In genomic region chr1:191283110-191284040, GRCm38 (mm10) we compare ENCODE assay signal across 17 mouse cellular contexts. TPM values are rescaled to one million over a fixed set of nuclear protein-coding genes. Genes with fewer than 3 reads are reported as not detected.
DNase-seq lines count a peak whose midpoint lies in the region; ATAC-seq and TF ChIP-seq lines count a peak whose summit lies in the region.
"Had no signal": no experiment of that assay in that cellular context is flagged by ENCODE, and none has a peak within 500 bp of the region (broad histone marks: within the 10 kb centered on the region; RNA-seq: fewer than 3 reads in every experiment).

No protein-coding gene starts in this region.

- H3K9ac ChIP-seq in intestine, embryonic 15.5 days = no peak overlapping the region
- no peak overlapping the region for H3K9ac ChIP-seq in liver, postnatal 0 days (replicated peaks)
- H3K9ac ChIP-seq: limb, embryonic 15.5 days; midbrain, embryonic 13.5 days had no signal

- H3K4me3 ChIP-seq in C2C12 (ENCODE audit: insufficient read depth, poor library complexity, severe bottlenecking) = no peak overlapping the region
- no peak overlapping the region for H3K4me3 ChIP-seq in intestine, embryonic 15.5 days (replicated peaks)
- H3K4me3 ChIP-seq in liver, postnatal 0 days (ENCODE audit: low read depth, low read length) = no peak overlapping the region
- H3K4me3 ChIP-seq: heart, embryonic 10.5 days; layer of hippocampus, adult 2 months; limb, embryonic 15.5 days; midbrain, embryonic 13.5 days had no signal

- peak overlapping the region; percentile 81 for H3K27ac ChIP-seq in intestine, embryonic 15.5 days
- H3K27ac ChIP-seq in liver, postnatal 0 days (ENCODE audit: low read depth) = no peak overlapping the region
- H3K27ac ChIP-seq: heart, embryonic 10.5 days; layer of hippocampus, adult 2 months; limb, embryonic 15.5 days; midbrain, embryonic 13.5 days had no signal

- H3K36me3 ChIP-seq in C2C12 (ENCODE audit: control insufficient read depth, insufficient read depth) = no peaks in the 10 kb centered on the region
- no peaks in the 10 kb centered on the region for H3K36me3 ChIP-seq in intestine, embryonic 15.5 days
- H3K36me3 ChIP-seq in liver, postnatal 0 days (replicated peaks; ENCODE audit: insufficient read depth, low read length) = no peaks in the 10 kb centered on the region
- H3K36me3 ChIP-seq: heart, embryonic 10.5 days; limb, embryonic 15.5 days; midbrain, embryonic 13.5 days had no signal

- H3K4me2 ChIP-seq in intestine, embryonic 15.5 days (replicated peaks) = no peak overlapping the region; the same call in 1 of the 2 replicates
- H3K4me2 ChIP-seq in liver, postnatal 0 days (ENCODE audit: low read depth, low read length) = no peak overlapping the region
- H3K4me2 ChIP-seq: limb, embryonic 15.5 days; midbrain, embryonic 13.5 days had no signal

- no peak for TF ChIP-seq EP300 in liver, postnatal 0 days (IDR thresholded peaks at IDR 0.05; ENCODE audit: low read depth)

- no peak for TF ChIP-seq CTCF in C2C12 (IDR thresholded peaks at IDR 0.05; ENCODE audit: control insufficient read depth, insufficient read depth, insufficient read length)
- no peak for TF ChIP-seq CTCF in liver, postnatal 0 days (IDR thresholded peaks at IDR 0.05; ENCODE audit: low read depth)

- DNase-seq in kidney, adult 11 months = peak; percentile 32
- DNase-seq in kidney, postnatal 4 days = no peak
- no peak for DNase-seq in liver, postnatal 0 days
- DNase-seq in spleen, adult 18-20 months = no peak
- no peak for DNase-seq in left cerebral cortex, postnatal 14 days (ENCODE audit: low spot score in 2 of 2)
- DNase-seq: adrenal gland, postnatal 14 days; cerebellum, postnatal 36 days; gastrocnemius, postnatal 10 days; thymus, adult 18-20 months had no signal

- intact Hi-C loops in left cerebral cortex, postnatal 14 days (cut with DNase I) = no loop called here

- 0 out of 2 replicates have a peak, but pooled peaks cover 6% of the 10 kb centered on the region for H3K4me1 ChIP-seq in intestine, embryonic 15.5 days (replicated peaks)
- H3K4me1 ChIP-seq in liver, postnatal 0 days (ENCODE audit: insufficient read depth) = peaks cover 20% of the 10 kb centered on the region
- H3K4me1 ChIP-seq: limb, embryonic 15.5 days; midbrain, embryonic 13.5 days had no signal

- H3K27me3 ChIP-seq in C2C12 (ENCODE audit: control insufficient read depth, insufficient read depth, insufficient read length) = no peaks in the 10 kb centered on the region
- no peaks in the 10 kb centered on the region for H3K27me3 ChIP-seq in intestine, embryonic 15.5 days (replicated peaks)
- no peaks in the 10 kb centered on the region for H3K27me3 ChIP-seq in liver, postnatal 0 days (ENCODE audit: insufficient read depth, low read length)
- H3K27me3 ChIP-seq: limb, embryonic 15.5 days; midbrain, embryonic 13.5 days had no signal

- WGBS in intestine, embryonic 15.5 days = 78% methylated on average over 13 of the region's 13 CpGs
- 56% methylated on average over 13 of the region's 13 CpGs for WGBS in liver, postnatal 0 days (ENCODE audit: insufficient replicate concordance)

- no peaks in the 10 kb centered on the region for H3K9me3 ChIP-seq in intestine, embryonic 15.5 days
- H3K9me3 ChIP-seq in liver, postnatal 0 days (ENCODE audit: low read length) = no peaks in the 10 kb centered on the region
- H3K9me3 ChIP-seq: heart, embryonic 10.5 days; limb, embryonic 15.5 days; midbrain, embryonic 13.5 days had no signal

- peak; percentile 95 for ATAC-seq in intestine, embryonic 15.5 days
- peak; percentile 16; the same call in 1 of the 2 replicates for ATAC-seq in liver, postnatal 0 days
- no peak for ATAC-seq in monocyte, adult 5-6 weeks (replicated peaks; ENCODE audit: insufficient number of reproducible peaks, low FRiP score, low TSS enrichment, poor library complexity, severe bottlenecking)
- ATAC-seq: forebrain, embryonic 14.5 days; midbrain, embryonic 13.5 days had no signal

- H3ac ChIP-seq in C2C12 (ENCODE audit: control insufficient read depth, insufficient read length, low read depth) = no peak overlapping the region

- no peaks in the 10 kb centered on the region for H3K79me2 ChIP-seq in C2C12 (ENCODE audit: control insufficient read depth, insufficient read depth)

- H3K79me3 ChIP-seq in C2C12 (ENCODE audit: low read depth) = no peaks in the 10 kb centered on the region

TF ChIP-seq in C2C12, 6 proteins besides CTCF, POLR2A, EP300 and RAD21:
- TF ChIP-seq MYOD1 (IDR thresholded peaks at IDR 0.05; ENCODE audit: control insufficient read depth, insufficient read length, low read depth) (peak; percentile 83), USF1 (IDR thresholded peaks at IDR 0.05; ENCODE audit: low read depth) (no peak), FOSL1 (IDR thresholded peaks at IDR 0.05; ENCODE audit: insufficient read depth, low read length, poor library complexity, severe bottlenecking) (no peak), CEBPB (IDR thresholded peaks at IDR 0.05; ENCODE audit: low read depth) (no peak)

RNA-seq across cellular contexts. Expression of gene Nenf, which starts 34.6 kb away (rescaled TPM):
- 98.5 TPM for polyA plus RNA-seq in C2C12 (2012; fragmentation: generic; extraction: Trizol)
- 91.3 and 94.3 TPM in 2 replicates for polyA plus RNA-seq in intestine, embryonic 15.5 days (2015; fragmentation: Nextera tagmentation; extraction: Ambion mirVana)
- polyA plus RNA-seq in liver, postnatal 0 days (2015; fragmentation: Nextera tagmentation; extraction: Ambion mirVana) = 36.6 and 37.0 TPM in 2 replicates
- total RNA-seq in left cerebral cortex, postnatal 14 days (2021) = 10 to 100 TPM; 68.6 to 70.4 TPM
- total RNA-seq in monocyte, adult 5-6 weeks (2017) = 1.9 to 4.4 TPM (median 2.5 TPM) in 3 replicates

RNA-seq across cellular contexts. Expression of gene Tmem206, which starts 42.3 kb away (rescaled TPM):
- 9.8 TPM for polyA plus RNA-seq in C2C12 (2012; fragmentation: generic; extraction: Trizol)
- 16.4 and 16.9 TPM in 2 replicates for polyA plus RNA-seq in intestine, embryonic 15.5 days (2015; fragmentation: Nextera tagmentation; extraction: Ambion mirVana)
- 3.8 and 4.4 TPM in 2 replicates for polyA plus RNA-seq in liver, postnatal 0 days (2015; fragmentation: Nextera tagmentation; extraction: Ambion mirVana)
- 1 to 10 TPM; 8.6 to 9.2 TPM for total RNA-seq in left cerebral cortex, postnatal 14 days (2021)
- 5.8 to 12.5 TPM (median 10.7 TPM) in 3 replicates for total RNA-seq in monocyte, adult 5-6 weeks (2017)
